Comparison of ENCODE assay signal across 17 mouse cellular contexts in the genomic region with DNA sequence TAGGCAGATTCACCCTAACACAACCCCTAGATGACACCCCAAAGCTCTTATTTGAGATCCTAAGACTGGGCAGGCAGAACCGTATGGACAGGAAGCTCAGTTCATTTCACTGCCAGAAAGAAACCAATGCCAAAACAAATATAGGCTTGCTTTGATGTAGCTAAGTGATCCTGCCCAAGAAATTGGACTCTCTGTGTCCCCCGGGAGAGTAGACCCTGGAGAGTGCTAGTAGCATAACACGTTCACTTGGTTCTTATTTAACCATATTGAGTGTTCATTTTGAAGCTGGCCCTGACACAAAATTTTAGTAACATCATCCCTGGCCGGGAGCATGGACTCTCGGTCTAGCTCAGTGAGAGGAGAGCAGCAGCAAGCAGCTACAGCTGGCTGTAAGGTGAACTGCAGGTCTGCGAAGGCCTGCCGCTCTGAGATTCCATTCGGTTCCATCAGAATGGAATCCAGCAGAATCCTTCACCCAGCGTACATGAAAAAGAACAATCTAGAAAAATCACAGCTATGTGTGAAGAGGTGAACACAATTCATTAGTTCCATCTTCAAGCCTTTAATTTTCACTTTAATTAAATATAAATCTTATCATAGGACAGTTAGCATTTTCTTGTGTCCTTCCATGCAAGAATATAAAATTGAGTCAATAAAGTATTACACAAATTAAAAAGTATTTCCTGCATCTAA.
DNase-seq lines count a peak whose midpoint lies in the region; ATAC-seq and TF ChIP-seq lines count a peak whose summit lies in the region.
"Had no signal": no experiment of that assay in that cellular context is flagged by ENCODE, and none has a peak within 500 bp of the region (broad histone marks: within the 10 kb centered on the region; RNA-seq: fewer than 3 reads in every experiment).

No protein-coding gene starts in this region.

- H3K9me3 ChIP-seq in kidney, postnatal 0 days (replicated peaks; ENCODE audit: low read length), result no peaks in the 10 kb centered on the region
- no peaks in the 10 kb centered on the region for H3K9me3 ChIP-seq in midbrain, postnatal 0 days (ENCODE audit: low read length)
- H3K9me3 ChIP-seq in midbrain, embryonic 14.5 days (ENCODE audit: control insufficient read depth, low read length), result no peaks in the 10 kb centered on the region
- H3K9me3 ChIP-seq: embryonic facial prominence, embryonic 15.5 days; forebrain, embryonic 12.5 days; limb, embryonic 13.5 days; neural tube, embryonic 13.5 days had no signal

- TF ChIP-seq CTCF in gastrocnemius, adult 2 months (IDR thresholded peaks at IDR 0.05), result peak; percentile 11; the same call in 1 of the 2 replicates
- no peak for TF ChIP-seq CTCF in kidney, postnatal 0 days (IDR thresholded peaks at IDR 0.05; ENCODE audit: low read depth)
- TF ChIP-seq CTCF in midbrain, postnatal 0 days (IDR thresholded peaks at IDR 0.05), result no peak

- no peaks in the 10 kb centered on the region for H3K27me3 ChIP-seq in kidney, postnatal 0 days (ENCODE audit: insufficient read depth, low read length)
- no peaks in the 10 kb centered on the region for H3K27me3 ChIP-seq in midbrain, postnatal 0 days (ENCODE audit: insufficient read depth, low read length)
- H3K27me3 ChIP-seq in midbrain, embryonic 14.5 days (ENCODE audit: control insufficient read depth, insufficient read depth, low read length), result no peaks in the 10 kb centered on the region
- H3K27me3 ChIP-seq: embryonic facial prominence, embryonic 15.5 days; forebrain, embryonic 12.5 days; limb, embryonic 13.5 days; neural tube, embryonic 13.5 days had no signal

- WGBS in kidney, postnatal 0 days, result 37% methylated on average over 9 of the region's 9 CpGs
- WGBS in midbrain, postnatal 0 days, result 79% methylated on average over 9 of the region's 9 CpGs
- 86% methylated on average over 9 of the region's 9 CpGs for WGBS in midbrain, embryonic 14.5 days

- H3K9ac ChIP-seq in kidney, postnatal 0 days (ENCODE audit: low read depth, low read length), result no peak overlapping the region
- no peak overlapping the region for H3K9ac ChIP-seq in midbrain, postnatal 0 days (replicated peaks; ENCODE audit: low read length, poor library complexity, severe bottlenecking)
- H3K9ac ChIP-seq in midbrain, embryonic 14.5 days (replicated peaks; ENCODE audit: low read length), result no peak overlapping the region
- H3K9ac ChIP-seq: embryonic facial prominence, embryonic 15.5 days; forebrain, embryonic 12.5 days; limb, embryonic 13.5 days; neural tube, embryonic 13.5 days had no signal

- ATAC-seq in kidney, postnatal 0 days (replicated peaks; ENCODE audit: low FRiP score, low read depth), result no peak
- no peak for ATAC-seq in midbrain, postnatal 0 days (ENCODE audit: low FRiP score)
- ATAC-seq in midbrain, embryonic 14.5 days (ENCODE audit: low FRiP score, low TSS enrichment), result no peak

- no peak overlapping the region for H3K4me2 ChIP-seq in kidney, postnatal 0 days (ENCODE audit: low read length)
- H3K4me2 ChIP-seq in midbrain, postnatal 0 days (ENCODE audit: low read depth, low read length, poor library complexity, severe bottlenecking), result no peak overlapping the region
- no peak overlapping the region for H3K4me2 ChIP-seq in midbrain, embryonic 14.5 days (ENCODE audit: low read length)
- H3K4me2 ChIP-seq: embryonic facial prominence, embryonic 15.5 days; forebrain, embryonic 12.5 days; limb, embryonic 13.5 days; neural tube, embryonic 13.5 days had no signal

- intact Hi-C loops in gastrocnemius, adult 2 months (cut with DNase I), result no loop called here
- intact Hi-C loops in gastrocnemius, postnatal 36 days (cut with DNase I), result no loop called here

- H3K4me3 ChIP-seq in gastrocnemius, adult 2 months, result no peak overlapping the region
- H3K4me3 ChIP-seq in kidney, postnatal 0 days (replicated peaks; ENCODE audit: low read depth, low read length), result no peak overlapping the region
- no peak overlapping the region for H3K4me3 ChIP-seq in midbrain, postnatal 0 days (ENCODE audit: low read depth, low read length)
- H3K4me3 ChIP-seq in midbrain, embryonic 14.5 days (replicated peaks; ENCODE audit: low read depth, low read length), result no peak overlapping the region
- H3K4me3 ChIP-seq: embryonic facial prominence, embryonic 15.5 days; forebrain, embryonic 12.5 days; limb, embryonic 13.5 days; neural tube, embryonic 13.5 days had no signal

- no peaks in the 10 kb centered on the region for H3K4me1 ChIP-seq in kidney, postnatal 0 days (replicated peaks; ENCODE audit: insufficient read depth, low read length)
- H3K4me1 ChIP-seq in midbrain, postnatal 0 days (ENCODE audit: insufficient read depth, low read length), result peaks cover 7% of the 10 kb centered on the region
- peaks cover 15% of the 10 kb centered on the region for H3K4me1 ChIP-seq in midbrain, embryonic 14.5 days (ENCODE audit: control insufficient read depth, insufficient read depth, low read length)
- H3K4me1 ChIP-seq: embryonic facial prominence, embryonic 15.5 days; limb, embryonic 13.5 days had no signal

- H3K36me3 ChIP-seq in kidney, postnatal 0 days (ENCODE audit: insufficient read depth, low read length), result no peaks in the 10 kb centered on the region
- no peaks in the 10 kb centered on the region for H3K36me3 ChIP-seq in midbrain, postnatal 0 days (ENCODE audit: insufficient read depth, low read length)
- H3K36me3 ChIP-seq in midbrain, embryonic 14.5 days (ENCODE audit: control insufficient read depth, insufficient read depth, low read length), result no peaks in the 10 kb centered on the region
- H3K36me3 ChIP-seq: embryonic facial prominence, embryonic 15.5 days; forebrain, embryonic 12.5 days; limb, embryonic 13.5 days had no signal

- H3K27ac ChIP-seq in gastrocnemius, adult 2 months, result 0 out of 2 replicates have a peak overlapping the region, but pooled peaks have one; percentile 12
- no peak overlapping the region for H3K27ac ChIP-seq in kidney, postnatal 0 days
- no peak overlapping the region for H3K27ac ChIP-seq in midbrain, postnatal 0 days (ENCODE audit: low read depth, low read length)
- no peak overlapping the region for H3K27ac ChIP-seq in midbrain, embryonic 14.5 days (replicated peaks; ENCODE audit: low read depth, low read length)
- H3K27ac ChIP-seq: embryonic facial prominence, embryonic 15.5 days; forebrain, embryonic 12.5 days; limb, embryonic 13.5 days; macrophage; neural tube, embryonic 13.5 days had no signal

- DNase-seq in gastrocnemius, adult 2 months, result peak; percentile 33
- no peak for DNase-seq in gastrocnemius, postnatal 36 days
- DNase-seq in kidney, postnatal 0 days (ENCODE audit: low spot score), result peak; percentile 54
- no peak for DNase-seq in kidney, postnatal 36 days
- DNase-seq in midbrain, postnatal 0 days (ENCODE audit: low spot score), result peak; percentile 35
- DNase-seq in midbrain, embryonic 14.5 days, result no peak
- peak; percentile 45 for DNase-seq in skeletal muscle tissue, adult 2 months (ENCODE audit: low read depth, low spot score)
- no peak for DNase-seq in adrenal gland, adult 18-20 months (ENCODE audit: low spot score in 2 of 2)
- DNase-seq: kidney, postnatal 14 days; retina, postnatal 1 day; spleen, adult 18-20 months; thymus, postnatal 14 days had no signal

Comparison
In these comparisons a context has a peak if more than half of its experiments do, and no peak if none do; other contexts are left out.
1. DNase-seq: peak in gastrocnemius, adult 2 months (single experiment), kidney, postnatal 0 days (single experiment), midbrain, postnatal 0 days (single experiment) and skeletal muscle tissue, adult 2 months (single experiment); none in gastrocnemius, postnatal 36 days (0 of 2), kidney, postnatal 36 days (0 of 2), midbrain, embryonic 14.5 days (single experiment) and adrenal gland, adult 18-20 months (0 of 2).